Mouse (Mus musculus) kidney, adult 2 months (tissue): ENCODE results near the gene Cpe. TPM values are rescaled to one million over a fixed set of nuclear protein-coding genes. Genes with fewer than 3 reads are reported as not detected.

Experiments used
- DNase-seq: peaks from one replicate; pipeline ENCODE4 v3.0.0; 2021
- H3K27ac ChIP-seq: fragments of 200-500 bp; 2 replicates; pipeline ENCODE4 v1.5.1; 2012; ENCODE audit warnings: low read depth, low read length, control low read depth, inconsistent platforms; ENCODE audit not compliant: insufficient read depth
- H3K27me3 ChIP-seq: fragments of 200-500 bp; replicated peaks from 2 replicates; pipeline ENCODE4 v1.6.1; 2012; ENCODE audit warnings: mild to moderate bottlenecking, moderate library complexity, low read length, inconsistent platforms; ENCODE audit not compliant: control insufficient read depth, insufficient read depth
- H3K36me3 ChIP-seq: fragments of 200-500 bp; 2 replicates; pipeline ENCODE4 v1.6.1; 2012; ENCODE audit warnings: mild to moderate bottlenecking, moderate library complexity, low read length, inconsistent platforms; ENCODE audit not compliant: control insufficient read depth, insufficient read depth
- H3K4me1 ChIP-seq: fragments of 200-500 bp; 2 replicates; pipeline ENCODE4 v1.6.1; 2011; ENCODE audit warnings: low read length; ENCODE audit not compliant: control insufficient read depth, insufficient read depth
- H3K4me3 ChIP-seq: fragments of 200-500 bp; 2 replicates; pipeline ENCODE4 v1.5.1; 2011; ENCODE audit warnings: mild to moderate bottlenecking, low read depth, low read length, control low read depth; ENCODE audit not compliant: insufficient read depth
- CTCF ChIP-seq: fragments of 200-500 bp; conservative IDR thresholded peaks from 2 replicates; pipeline ENCODE4 v1.5.1; 2011; ENCODE audit warnings: low read depth, mild to moderate bottlenecking, control low read depth, low read length, moderate library complexity, mixed read lengths; ENCODE audit not compliant: insufficient read depth, insufficient read length
- POLR2A ChIP-seq: fragments of 200-500 bp; IDR thresholded peaks from one replicate; pipeline ENCODE4 v1.6.1; 2011; ENCODE audit warnings: low read depth, low read length, control low read depth
- WGBS: fragments of 180-500 bp; shearing (Covaris S2); methylation state at CpG from one replicate; pipeline ENCODE4 v1.1.7; 2018; 5-methylcytosine and 5-hydroxymethylcytosine counted together
- polyA plus RNA-seq: library from polyadenylated mRNA; depleted of rRNA; stranded (reverse); fragments of >200 nt; gene quantifications from 2 replicates; pipeline ENCODE4 v1.2.3, GENCODE M21; 2012

The Cpe gene
- polyA plus RNA-seq, 1 experiment: 15.8 TPM

DNA sequence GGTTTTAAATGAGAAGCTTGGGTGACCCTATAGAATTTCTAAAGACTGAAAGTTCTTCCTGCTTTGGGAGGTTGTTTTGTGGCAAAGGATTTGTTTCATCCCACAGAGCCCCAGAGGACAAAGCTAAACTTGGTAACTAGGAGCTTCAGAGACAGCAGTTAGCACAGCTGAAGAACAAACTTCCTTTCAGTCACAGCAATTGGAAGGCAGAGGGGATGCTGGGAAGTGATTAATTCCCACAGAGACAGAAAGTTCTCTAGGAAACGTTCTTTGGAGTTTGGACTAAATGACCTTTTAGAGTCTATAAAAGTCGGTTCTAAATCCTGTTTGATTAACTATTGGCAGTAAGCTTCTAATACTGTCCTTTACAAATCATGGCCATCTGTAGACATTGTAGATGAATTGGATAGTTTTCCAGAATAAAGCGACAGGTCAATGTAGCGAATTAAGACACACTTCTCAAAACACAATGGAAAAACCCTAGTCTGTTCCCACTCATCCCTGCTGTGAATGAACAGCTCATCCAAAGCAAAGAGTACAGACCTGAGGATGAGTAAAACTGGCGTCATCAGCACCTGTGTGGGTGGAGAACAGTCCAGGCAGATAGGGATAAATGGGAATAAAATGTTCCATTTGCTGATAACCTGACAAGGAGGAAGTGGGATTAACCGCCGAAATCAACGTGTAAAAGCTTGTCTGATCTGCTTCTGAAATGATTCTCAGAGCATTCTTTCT lies 58.6 kb downstream of the Cpe start:
- 69% methylated on average over 8 of the region's 8 CpGs for WGBS
- DNase-seq: peak; percentile 51
- Histone ChIP-seq H3K4me3 (no peak overlapping the region), H3K27ac (no peak overlapping the region), H3K36me3 (no peaks in the 10 kb centered on the region), H3K27me3 (no peaks in the 10 kb centered on the region), H3K4me1 (no peaks in the 10 kb centered on the region; the same call in 1 of the 2 replicates)
- no peak for TF ChIP-seq CTCF
- no peak for TF ChIP-seq POLR2A

DNA sequence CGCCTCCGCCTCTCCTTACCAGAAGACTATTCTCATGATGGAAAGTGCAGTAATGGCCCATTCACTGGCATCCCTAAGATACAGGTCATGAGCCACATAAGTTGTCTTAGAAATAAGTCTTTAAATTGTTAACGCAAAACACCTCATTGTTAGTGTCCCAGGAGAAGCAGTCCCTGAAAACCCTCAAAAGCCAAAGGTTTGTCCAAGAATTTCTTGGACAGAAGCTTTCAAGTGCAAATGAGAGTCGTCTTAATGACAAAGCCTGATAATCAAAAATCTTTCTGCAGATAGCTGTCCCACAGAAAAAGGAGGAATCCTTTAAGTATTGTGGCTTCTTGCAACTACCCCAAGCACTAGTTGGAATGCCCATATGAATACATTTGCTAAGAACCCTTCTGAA lies 60.7 kb downstream of the Cpe start:
- no peak for DNase-seq

DNA sequence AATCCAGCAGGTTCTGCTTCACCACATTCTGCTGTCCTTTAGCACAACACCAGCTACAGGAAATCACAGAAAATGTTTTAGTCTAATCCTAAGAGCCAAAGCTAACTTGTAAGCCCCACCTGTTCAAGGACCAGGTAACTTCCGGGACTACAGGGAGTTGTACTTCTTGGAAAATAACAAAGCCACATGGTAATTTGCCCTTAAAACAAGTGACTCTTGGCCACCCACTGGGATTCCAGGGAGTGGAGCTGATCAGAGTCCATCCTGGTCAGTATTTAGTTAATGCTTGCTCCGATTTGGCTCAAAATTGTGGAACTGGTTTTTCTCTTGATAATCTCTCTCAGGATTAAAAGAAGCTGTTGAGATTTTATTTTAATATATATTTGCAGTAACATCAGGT lies 61.1 kb downstream of the Cpe start:
- H3K4me3 ChIP-seq: no peak overlapping the region
- no peaks in the 10 kb centered on the region for H3K36me3 ChIP-seq
- peak; percentile 89 for DNase-seq
- H3K27me3 ChIP-seq: no peaks in the 10 kb centered on the region
- peak overlapping the region; percentile 55; the same call in 1 of the 2 replicates for H3K27ac ChIP-seq
- WGBS: 54% methylated on average over 2 of the region's 2 CpGs
- H3K4me1 ChIP-seq: no peaks in the 10 kb centered on the region; the same call in 1 of the 2 replicates
- TF ChIP-seq CTCF (no peak), POLR2A (no peak)

More for the DNA sequence above, 60.7 kb downstream of the Cpe start:
- WGBS: 93% methylated on average over 4 of the region's 4 CpGs
- H3K4me1 ChIP-seq: no peaks in the 10 kb centered on the region; the same call in 1 of the 2 replicates
- no peaks in the 10 kb centered on the region for H3K27me3 ChIP-seq
- H3K36me3 ChIP-seq: no peaks in the 10 kb centered on the region
- no peak overlapping the region for H3K4me3 ChIP-seq
- TF ChIP-seq POLR2A (no peak), CTCF (no peak)
- peak overlapping the region; percentile 45; the same call in 1 of the 2 replicates for H3K27ac ChIP-seq

DNA sequence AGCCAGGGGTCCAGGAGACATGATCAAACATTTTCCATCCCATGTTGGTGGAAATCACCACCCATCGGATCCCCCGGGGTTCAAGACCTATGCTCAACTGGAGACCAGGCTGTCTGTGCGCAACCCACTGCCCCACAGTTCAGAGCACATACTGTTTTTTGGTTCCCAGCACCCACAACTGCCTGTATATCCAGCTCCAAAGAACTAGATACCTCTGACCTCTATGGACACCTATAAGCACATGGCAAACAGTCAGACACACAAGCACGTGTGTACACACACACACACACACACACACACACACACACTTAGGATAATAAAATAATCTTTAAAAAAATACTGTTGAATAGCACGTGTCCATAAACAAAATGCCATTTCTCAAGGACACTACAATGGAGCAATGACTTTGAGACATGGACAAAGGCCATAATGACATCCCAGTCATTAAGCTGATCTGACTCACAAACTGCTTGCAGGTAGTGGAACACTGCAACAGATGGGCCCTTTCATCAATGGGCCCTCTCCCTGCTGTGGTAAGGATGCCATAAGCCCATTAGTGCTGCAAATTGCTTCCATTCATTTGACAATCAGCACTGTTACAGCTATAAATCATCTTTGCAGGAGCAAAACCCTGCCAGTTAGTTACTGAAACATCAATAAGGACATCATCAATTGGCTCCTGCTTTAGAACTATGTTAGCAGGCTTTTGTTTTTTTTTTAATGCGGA lies 63.7 kb downstream of the Cpe start:
- whole genome bisulfite sequencing: 91% methylated on average over 6 of the region's 6 CpGs

DNA sequence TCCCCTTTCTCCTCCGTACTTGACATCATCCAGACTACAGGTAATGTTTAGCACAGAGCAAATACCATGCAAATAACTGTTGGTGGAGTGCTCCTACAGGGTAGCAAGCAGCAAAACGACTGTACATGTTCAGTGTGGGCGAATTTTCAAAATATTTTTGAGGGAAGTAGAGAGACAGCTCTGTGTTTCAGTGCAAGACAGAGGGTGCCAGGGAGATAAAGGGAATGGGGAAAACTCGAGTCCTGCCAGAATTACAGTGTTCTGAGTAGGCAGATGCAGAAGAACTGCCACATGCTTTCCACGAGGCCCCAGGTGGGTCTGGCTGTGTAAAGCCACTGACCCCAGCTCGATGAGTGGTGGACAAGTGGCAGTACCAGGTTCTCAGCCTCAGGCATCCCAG lies 64.8 kb downstream of the Cpe start:
- WGBS: 86% methylated on average over 6 of the region's 6 CpGs
- DNase-seq: no peak
- no peak for TF ChIP-seq CTCF
- TF ChIP-seq POLR2A: no peak
- Histone ChIP-seq H3K27ac (no peak overlapping the region), H3K4me3 (no peak overlapping the region), H3K27me3 (no peaks in the 10 kb centered on the region), H3K36me3 (no peaks in the 10 kb centered on the region), H3K4me1 (no peaks in the 10 kb centered on the region; the same call in 1 of the 2 replicates)

More for the DNA sequence above, 63.7 kb downstream of the Cpe start:
- no peaks in the 10 kb centered on the region for H3K27me3 ChIP-seq
- no peaks in the 10 kb centered on the region; the same call in 1 of the 2 replicates for H3K4me1 ChIP-seq
- no peak for TF ChIP-seq CTCF
- no peak for TF ChIP-seq POLR2A
- H3K27ac ChIP-seq: no peak overlapping the region
- H3K4me3 ChIP-seq: no peak overlapping the region
- no peaks in the 10 kb centered on the region for H3K36me3 ChIP-seq
- DNase-seq: no peak

DNA sequence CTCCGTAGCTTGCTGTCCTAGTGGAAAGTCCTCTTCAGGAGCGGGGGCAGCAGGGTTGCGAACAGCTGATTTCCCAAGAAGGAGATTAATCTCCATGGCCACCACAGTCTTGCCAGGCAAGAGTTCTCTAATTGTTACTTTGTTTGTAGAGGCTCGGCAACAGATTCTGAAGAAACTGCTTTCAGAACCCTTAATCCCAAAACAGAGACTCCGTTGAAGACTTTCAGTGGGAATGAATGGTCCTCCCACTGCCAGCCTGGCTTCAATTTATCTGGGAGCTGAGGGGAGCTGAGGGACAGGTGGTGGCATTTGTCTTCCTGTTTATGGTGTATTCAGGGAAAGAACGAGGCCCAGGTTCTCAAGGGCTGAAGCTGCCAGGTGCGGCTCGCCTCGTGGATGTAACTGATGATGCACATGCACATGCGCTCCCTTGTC lies 68.2 kb downstream of the Cpe start:
- no peak for TF ChIP-seq CTCF
- no peak for TF ChIP-seq POLR2A
- 90% methylated on average over 10 of the region's 10 CpGs for WGBS
- Histone ChIP-seq H3K4me1 (no peaks in the 10 kb centered on the region), H3K4me3 (no peak overlapping the region), H3K27ac (no peak overlapping the region), H3K27me3 (no peaks in the 10 kb centered on the region), H3K36me3 (no peaks in the 10 kb centered on the region)
- no peak for DNase-seq

DNA sequence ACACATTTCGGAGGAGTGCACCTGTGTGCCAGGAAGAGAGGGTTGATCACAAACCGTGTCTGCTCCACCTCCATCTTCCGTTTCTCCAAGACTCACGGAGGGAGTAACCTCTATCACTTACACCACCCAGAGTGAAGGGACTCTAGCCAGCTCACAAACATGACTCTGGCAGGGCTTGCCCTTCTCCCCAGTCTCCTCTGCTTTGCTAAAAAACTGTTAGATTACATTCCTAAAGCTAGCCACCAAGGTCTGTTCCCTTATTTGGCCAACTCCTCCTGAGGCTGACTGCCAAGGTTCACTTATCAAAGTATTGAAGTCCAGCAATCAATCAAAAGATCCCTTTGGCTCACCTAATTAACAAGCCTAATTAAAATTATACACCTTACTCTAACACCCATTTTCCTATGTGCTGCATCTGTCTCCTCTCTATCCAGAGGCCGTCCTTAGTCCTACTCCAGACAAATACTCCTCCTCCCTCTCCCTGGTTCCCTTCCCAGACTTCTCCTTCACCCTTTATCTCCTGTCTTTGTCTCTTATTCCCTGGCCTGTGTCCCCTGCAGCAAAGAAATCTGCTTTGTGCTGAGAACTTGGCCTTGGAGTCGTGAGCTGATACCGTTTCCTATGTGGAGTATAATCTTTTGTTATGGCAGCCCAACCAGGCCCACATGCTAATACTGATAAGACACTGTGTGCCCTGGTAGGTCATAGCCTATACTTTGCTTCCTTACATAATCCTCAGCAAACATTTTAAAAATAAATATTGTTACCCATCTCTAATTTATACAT lies 72.3 kb downstream of the Cpe start:
- Histone ChIP-seq H3K4me1 (no peaks in the 10 kb centered on the region), H3K36me3 (no peaks in the 10 kb centered on the region), H3K27me3 (no peaks in the 10 kb centered on the region), H3K4me3 (no peak overlapping the region), H3K27ac (no peak overlapping the region)
- TF ChIP-seq CTCF (no peak), POLR2A (no peak)
- 65% methylated on average over 7 of the region's 7 CpGs for WGBS
- no peak for DNase-seq
